Mouse (Mus musculus): ENCODE data around the gene Dnajb2.
A peak's percentile ranks its signal among the peaks of the same experiment; 100 is the strongest.

Gene Dnajb2

DNA sequence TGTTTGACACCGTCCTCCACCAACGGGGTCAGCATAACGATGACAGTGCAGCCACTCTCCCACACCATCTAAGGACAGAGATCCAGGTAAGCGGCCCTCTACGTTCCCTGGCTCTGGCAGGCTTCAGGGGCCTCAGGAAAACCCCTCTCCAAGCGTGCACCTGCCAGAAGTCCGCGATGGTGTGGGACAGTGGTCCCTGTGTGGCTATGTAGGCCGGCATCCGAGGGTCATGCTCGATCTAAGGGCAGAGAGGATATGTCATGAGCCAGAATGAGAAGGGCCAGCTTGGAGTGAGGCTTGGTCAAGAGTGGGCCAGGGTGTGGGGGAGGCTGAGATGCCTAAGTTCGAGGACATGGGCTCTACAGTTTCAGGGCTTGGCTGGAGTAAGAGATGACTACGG, 16.1 kb downstream of the Dnajb2 start:
- DNase-seq, result no peak

DNA sequence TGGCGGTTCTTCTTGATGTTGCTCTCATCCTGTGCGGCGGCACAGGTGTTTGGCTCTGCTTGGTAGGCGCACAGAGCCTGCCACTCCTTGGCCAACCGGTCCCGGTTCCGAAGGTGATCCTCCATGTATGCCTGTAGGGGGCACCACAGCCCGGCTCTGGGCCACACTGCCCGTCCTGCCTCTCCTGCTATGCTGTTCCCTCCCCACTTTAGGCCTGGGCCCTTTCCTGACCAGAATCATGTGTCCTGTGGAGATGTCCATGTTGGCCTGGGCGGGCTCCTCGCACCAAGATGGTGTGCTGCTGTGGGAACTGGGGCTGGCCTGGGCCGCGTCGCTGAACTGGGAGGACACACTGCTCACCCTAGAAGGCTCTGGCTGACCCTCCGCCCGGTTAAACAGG, 16.8 kb downstream of the Dnajb2 start:
- DNase-seq, result no peak

DNA sequence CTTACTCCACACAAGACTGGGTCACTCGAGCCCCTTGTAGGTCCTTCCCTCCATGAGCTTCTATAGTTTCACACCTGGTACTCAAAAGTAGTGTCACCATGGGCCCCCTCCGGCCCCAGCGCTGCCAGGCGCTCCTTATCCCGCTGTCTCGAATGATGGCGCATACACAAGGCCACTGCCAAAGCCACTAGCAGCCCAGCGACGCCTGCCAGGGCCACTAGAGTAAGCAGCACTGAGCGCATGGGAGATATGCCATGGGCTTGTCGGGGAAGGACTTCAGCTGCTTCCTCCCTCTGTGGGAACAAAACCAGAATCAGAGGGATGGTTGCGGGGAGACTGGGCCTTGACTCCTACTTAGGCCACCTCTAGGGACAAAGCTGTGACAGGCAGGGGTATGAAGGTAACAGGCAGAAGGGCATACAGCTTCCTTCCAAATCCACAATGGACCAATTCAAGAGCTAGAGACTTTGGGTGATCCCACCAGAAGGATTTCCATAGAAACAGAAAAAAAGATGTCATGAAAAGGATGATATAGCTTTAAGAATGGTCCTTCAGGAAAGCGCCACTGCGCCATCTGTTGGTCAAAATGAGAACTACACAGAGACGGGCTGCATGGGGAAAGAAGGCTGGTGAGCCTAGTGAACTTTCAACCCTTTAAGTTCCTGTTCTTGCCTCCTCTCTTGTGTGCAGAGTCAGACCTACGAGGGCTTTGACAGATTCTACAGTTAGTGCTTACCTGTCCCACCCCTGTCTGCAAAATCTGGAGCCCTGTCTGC, 17.8 kb downstream of the Dnajb2 start:
- peak; percentile 75 to 77 for DNase-seq

DNA sequence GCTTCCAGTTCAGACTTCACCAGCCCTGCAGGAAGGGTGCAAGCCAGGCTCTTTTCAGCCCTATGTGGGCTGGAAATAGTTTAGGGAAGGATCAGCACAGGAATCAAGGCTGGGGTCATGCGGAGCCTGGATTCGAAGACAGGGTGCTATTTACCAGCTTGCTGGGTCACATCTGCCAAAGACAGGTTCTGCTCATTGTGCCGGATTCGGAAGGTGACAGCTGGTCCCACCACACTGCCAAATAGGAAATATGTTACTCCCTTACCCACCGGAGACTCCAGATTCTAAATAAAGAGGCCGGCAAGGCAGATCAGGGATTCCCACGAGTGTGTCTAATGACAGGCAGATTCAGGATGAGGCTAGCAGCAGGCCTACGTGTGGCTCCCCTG, 18.4 kb downstream of the Dnajb2 start:
- no peak for DNase-seq

DNA sequence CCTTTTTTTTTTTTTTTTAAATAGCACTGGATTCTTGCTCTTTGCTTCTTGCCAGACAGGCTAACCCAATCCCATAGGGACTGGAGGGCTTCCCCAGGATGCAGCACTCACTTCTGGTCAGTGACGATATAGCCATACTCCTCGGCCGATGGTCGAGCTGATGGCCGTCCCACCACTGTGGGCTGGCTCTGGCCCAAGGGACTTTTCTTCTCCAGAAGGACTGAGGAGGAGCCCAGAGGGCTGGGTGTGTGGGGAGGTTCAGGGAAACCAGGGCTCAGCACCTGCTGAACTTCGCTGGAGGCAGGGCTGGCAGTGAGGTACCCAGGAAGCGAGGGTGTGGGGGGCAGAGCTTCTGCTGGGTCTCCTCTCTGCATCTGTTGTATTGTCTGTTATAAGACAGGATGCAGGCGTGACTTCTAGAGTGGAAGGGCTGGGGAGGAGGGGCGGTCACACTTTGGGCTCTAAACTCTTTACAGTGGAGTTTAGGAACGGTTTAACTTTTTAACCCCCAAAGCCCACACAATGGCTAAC, 19.4 kb downstream of the Dnajb2 start:
- DNase-seq, result no peak

DNA sequence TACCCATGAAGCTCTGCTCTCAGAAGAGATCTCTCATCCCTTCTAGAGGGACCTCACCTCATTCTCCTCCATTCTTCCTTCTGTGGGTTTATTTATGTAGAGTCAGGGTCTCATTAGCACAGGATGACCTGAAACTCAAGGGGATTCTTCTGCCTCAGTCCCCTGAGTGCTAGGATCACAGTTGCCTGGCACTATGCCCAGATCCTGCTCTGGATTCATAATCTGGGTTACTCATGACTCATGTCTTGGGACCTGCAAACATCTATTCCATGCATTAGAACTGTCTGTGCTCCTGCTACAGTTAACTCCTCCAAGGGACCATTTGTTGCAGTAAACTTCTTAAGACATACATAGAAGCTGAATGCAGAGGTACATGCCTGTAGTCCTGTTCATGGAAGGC, 25.1 kb downstream of the Dnajb2 start:
- no peak for DNase-seq

DNA sequence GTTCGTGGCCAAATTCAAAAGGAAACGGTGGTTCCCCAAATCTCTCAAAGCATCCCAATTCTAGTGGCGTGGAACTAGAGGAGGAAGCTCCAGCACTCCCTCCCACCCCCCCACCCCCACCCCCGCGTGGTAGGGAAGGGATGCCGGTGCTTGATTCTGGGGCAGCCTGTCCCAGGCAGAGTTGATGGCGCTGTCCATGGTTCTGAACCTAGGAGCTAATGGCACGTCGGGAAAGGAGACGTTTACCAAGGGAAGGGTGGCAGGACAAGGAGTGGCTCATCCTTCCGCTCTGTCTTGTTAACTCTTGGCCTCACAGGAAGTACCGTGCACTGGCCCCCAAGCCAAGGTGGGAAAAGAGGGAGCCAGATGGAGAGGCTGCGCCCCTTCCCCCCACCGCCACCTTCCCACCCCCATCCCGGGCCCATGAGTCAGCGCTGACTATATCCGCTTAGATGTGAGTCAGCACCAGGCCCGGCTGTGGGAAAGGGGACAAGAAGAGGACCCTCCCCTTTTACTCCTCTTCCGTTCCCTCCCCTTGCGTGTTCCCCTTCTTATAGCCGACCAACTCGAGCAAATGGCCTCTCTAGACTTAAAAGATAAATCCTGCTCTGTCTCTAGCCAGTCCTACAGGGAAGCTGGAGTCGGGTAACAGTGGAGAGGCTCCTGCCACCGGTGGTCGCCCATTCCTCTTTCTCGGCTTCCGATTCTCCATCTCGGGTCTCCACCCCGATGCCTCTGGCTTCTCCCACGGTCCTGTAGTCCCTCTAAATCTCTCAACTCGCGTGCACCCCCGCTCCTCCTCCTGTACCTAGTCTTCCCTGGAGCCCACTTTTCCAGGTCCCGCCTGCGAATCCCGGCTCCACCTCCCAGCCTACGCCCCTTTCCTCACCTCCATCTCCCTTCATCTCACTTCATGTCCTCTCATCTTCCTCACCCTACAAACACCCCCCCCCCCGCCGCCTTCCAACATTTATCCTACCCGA, 27.1 kb downstream of the Dnajb2 start:
- DNase-seq, result peak in 1 of 2 experiments; percentile 50

DNA sequence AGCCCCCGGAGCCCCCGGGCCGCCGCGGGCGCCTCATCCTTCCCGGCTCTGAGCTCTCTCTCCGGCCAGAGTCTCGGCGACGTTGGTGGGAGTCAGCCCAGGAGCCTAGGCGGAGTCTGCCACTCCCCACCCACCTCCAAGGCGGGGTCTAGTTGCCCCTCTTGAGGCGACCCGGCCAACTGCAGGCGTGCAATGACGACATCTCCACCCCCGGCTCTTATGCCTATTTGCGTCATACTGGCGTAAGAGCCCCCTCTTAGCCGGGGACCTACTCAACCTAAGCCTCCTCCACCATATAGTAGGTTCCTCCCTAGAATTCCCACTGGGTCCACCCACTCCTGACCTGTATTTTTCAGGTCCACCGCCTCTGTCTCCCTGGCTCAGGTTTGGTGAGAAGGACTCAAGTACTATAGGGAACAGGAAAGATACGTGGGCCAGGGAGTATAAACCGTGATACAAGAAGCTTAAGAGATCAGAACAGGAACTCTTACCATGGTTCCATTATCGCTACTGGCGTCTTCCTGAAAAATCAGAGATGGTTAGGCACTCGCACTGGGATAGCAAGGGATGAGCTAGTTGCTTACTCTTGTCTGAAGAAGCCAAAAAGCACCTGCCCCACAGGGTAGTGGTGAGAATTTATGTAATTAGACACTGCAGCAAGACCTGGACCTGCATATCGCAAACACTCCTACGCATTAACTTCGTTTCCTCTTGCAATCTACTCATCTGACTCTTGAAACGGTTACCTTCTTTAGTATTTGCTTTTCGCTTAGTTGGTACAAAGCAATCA, 28.1 kb downstream of the Dnajb2 start, which contains the start of gene Ptprn:
Gene Ptprn (minus strand): TSS at position 412 of the 790 bp plus-strand sequence.
- no peak for DNase-seq

DNA sequence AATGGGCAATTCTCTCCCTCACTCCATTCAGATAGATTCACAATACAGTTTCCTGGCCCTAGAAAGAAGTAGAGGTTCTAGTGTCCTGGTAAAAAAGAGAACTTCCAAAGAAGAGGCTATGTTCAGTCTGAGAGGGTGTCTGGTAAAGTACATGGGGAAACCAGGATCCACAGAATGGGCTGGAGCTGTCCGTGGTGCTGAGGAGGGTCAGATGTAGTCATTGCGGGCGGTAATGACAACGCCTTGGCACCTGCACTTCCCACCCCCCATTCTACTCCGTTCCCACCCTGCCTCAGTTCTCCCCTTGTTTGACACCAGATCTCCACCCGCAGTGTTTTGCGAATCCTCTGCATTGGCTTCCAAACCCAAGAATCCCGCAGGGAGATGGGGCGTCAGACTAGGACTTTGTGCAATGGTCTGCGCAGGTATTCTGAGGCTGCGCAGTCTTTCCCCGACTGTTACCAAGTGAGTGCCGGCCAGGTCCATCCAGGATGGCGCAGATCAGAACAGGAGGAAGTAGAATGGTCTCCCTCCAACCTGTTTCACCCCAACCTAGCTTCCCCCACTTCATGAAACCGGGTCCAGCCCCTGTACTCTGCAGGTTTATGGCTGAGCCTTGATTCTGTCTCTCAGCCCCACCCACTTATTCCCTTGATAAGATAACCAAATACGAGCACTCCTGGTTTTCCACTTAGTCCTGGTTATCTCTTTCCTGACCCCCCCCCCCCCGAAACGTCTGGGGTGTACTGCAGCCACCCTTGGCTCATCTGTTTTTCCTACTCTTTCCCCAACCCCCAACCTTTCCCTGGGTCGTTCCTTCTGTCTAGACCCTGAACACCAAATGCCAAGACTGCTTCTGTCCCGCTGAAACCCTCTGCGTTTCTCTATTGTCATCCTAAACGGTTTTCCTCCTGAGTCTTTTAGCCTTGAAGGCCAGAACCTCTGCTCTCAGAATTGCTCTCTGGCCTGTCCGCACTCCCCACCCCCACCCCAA, 41.3 kb downstream of the Dnajb2 start:
- no peak for DNase-seq

DNA sequence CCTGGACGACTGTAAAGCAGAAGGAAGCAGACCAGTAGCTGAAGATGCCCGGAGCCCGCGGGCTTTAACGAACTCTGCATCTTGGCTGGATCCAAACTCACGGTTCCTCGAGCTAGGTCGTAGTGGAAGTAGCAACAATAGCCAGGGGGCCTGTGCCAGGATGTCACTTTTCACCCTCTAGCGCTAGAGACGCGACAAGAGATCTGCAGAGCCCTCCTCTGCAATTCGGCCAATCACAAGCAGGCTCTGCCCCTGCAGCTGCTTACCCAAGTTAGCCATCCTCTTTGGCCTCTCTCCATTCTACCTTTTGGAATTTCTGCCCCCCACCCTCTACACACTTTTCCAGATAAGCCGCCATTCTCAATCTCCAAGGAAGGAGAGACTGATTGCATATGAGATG, 42.0 kb downstream of the Dnajb2 start, which contains the start of gene Resp18:
Gene Resp18 (minus strand): TSS at position 188 of the 400 bp plus-strand sequence.
- DNase-seq, result no peak

DNA sequence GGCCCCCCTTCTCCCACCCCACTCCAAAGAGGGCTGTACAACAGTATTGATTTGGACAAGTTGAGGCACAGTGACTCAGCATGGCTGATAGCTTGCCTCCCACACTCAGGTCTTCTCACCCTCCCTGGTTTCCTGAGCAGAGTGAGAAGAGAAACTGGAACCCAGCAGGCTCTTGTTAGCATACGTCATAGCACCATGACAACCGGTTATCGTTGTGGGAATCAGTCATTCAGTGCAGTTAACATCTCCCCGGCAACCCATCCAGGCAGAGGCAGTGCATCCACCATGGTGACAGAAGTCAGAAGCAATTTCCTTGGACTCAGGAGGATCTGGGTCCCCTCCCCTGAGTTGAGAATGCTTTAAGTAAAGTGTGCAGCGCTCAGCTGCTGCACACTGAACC, 46.8 kb downstream of the Dnajb2 start:
- DNase-seq, result no peak

DNA sequence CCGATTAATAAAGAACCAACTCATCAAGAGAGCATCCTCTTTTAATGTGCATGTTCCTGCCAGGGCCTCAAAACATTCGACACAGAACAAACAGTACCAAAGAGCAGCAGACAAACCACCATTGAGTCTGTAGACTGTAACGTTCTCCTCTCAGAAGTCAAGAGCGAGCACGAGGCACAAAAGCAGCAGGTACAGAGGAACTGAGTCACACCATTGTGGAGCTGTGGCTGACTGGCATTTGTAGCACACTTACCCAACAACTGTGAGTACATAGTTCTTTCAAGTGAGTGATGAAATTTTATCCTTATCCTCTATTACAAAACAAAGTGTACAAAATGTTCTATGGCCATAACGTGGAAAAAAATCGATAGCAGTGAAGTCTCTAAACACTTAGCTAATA, 48.7 kb downstream of the Dnajb2 start:
- peak; percentile 49 to 61 for DNase-seq

DNA sequence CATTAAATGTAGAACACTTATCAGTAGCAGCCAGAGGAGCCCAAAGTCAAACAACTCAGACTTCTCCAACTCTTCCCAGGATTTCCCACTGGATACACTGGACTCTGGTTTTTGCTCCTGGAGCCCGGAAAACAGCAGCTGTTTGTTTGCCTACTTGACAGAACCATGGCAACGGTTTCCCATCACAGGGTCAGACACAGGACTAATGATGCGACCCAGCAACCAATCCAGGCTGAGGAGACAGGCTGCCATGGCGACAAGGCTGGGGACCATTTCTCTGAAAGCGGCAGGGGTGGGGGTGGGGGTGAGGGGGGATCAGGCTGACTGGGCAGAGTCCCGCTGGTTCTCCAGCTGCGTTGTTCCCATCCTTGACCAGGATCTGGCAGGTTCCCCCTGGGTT, 53.2 kb downstream of the Dnajb2 start:
- DNase-seq, result no peak

DNA sequence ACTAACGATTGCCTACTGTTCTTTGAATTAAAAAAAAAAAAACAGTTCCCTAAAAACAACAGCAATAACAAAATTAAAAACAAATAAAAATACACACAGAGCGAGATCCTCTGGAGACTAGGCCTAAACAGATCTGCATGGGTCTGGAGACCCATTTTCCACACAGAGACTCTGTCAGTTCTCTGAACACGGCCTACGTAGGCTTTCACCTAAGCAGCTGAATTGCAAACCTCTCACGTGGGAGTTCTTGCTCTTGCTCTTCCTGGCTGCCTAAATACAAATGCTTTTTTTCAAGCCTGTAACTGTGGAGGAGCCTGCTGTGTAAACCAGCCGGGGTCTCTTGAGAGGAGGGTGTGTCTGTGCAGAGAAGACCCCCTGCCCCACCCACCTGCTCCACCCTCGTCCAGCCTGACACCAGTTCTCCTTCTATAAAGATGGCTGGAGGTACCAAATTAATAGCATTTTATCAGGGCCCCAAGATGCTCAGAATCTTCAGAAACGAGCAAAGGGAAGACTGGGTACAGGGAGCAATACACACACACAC, 53.8 kb downstream of the Dnajb2 start:
- no peak for DNase-seq

DNA sequence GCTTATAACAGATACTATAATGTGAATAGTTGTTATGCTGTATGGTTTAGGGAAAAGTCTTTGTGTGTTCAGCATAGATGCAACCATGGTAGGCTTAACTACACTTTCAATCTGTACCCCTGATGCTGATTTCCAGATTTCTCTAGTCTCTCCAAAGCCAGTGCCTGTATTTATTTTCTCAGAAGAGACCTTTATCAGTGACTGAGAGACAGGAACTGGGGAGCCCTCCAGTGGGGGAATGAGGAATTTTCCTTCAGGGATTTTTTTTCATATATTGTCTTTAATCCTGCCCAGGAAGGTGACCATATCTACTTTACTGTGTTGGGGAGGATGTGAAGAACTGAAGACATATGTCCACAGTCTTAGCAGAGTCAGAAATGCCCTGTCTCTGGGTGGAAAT, 54.4 kb downstream of the Dnajb2 start:
- no peak for DNase-seq

DNA sequence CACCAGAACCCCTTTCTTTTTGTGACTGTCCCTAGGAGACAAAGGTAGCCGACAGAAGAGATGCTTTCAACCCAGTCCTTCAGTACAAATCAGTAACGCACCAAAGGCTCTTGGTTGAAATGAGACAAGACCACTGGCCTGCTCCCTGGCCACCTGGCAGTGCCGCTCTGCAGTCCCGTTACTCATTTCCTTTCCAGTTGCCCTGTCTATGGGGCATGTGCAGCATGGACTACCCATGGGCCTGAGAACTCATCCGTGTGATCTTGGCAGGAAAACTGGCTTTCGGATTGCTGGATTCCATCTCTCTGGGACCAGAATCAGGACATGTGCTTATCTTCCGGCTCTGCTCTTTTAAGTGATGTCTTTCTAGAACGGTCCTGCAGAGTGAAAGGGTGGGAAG, 55.1 kb downstream of the Dnajb2 start:
- DNase-seq, result no peak

DNA sequence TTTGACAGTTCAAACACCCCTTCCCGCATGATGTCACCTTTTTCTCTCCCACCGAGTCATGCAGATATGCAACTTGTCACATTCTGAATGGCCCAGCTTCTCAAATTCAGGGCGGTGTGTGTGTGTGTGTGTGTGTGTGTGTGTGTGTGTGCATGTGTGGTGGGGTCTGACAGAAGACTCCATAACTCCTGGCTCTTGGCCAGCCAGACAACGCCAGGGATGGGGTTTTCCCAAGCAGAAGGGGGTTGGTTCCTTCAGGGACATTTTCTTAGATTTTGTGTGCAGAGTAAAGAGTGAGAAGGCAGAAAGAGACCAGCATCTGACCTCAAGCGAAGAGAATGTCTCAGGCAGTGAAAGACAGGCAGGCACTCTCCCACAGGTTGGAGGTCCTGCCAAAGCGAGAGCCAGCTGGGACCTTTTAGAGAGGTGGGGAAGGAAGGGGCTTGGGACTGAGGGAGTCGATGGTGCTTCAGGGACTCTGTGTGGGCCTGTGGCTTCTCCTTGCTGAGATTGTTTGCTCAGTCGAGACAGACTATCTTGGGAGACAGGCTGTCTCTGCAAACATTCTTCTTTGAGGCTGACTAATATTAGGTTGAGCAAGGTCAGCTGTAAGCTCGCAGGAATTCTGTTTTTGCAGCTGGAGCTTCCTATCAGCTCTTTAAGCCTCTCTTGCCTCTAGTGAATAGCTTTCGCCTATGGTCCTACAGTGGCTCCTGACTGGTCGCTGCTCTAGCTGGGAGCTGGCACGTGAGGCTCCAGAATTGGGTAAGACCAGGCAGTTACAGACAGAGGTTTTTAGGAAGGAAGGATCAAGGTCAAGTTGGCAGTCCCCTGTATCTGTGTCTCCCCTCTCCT, 56.5 kb downstream of the Dnajb2 start:
- DNase-seq, result no peak

DNA sequence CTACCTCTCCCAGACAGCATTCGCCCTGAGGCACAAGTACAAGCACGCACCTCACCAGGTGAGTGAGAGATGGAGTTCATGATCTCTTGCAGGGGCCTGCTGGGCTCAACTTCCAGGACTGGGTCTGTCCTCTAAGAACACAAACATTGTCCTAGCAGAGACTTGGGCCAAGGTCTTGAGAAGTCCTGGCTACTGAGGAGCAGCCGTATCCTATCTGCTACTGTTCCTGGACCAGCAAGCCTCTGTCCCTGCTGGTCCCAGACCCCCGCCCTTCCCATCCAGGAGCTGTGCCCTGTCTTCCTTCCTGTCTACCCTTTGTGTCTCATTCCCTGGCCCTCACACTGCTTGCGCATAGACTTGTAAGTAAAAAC, 57.1 kb downstream of the Dnajb2 start:
- no peak for DNase-seq

DNA sequence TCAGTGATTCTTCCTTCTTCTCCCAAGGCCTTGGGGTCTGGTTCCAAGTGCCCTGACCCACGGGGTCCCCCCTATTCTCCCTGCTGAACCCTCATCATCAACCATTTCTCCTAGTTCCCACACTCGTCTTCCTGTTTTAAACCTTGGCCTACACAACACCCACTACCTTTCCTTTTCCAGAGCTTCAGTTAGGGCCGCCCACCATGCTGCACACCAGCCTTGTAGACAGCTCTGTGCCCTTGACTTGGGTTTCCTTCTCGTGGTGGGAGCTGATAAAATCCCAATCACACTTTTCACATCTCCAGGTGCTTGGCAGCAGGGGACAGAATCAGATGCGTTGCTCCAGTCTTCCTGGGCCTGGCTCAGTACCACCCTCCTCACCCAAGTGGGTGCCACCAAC, 58.1 kb downstream of the Dnajb2 start:
- no peak for DNase-seq
